Mouse (Mus musculus) stomach, embryonic 14.5 days (tissue): ENCODE data around the gene Drap1. TPM values are rescaled to one million over a fixed set of nuclear protein-coding genes. Genes with fewer than 3 reads are reported as not detected.

Experiments
- ATAC-seq: fragments of 200-750 bp; cut with Nextera tagmentation; 2 replicates; pipeline ENCODE4 v1.8.0; 2017; ENCODE audit warnings: low read depth, moderate TSS enrichment; ENCODE audit not compliant: insufficient number of reproducible peaks, insufficient read depth, low FRiP score
- H3K27ac ChIP-seq: fragments of 300-500 bp; sonication (generic); 2 replicates; pipeline ENCODE4 v1.5.1; 2014; ENCODE audit warnings: mild to moderate bottlenecking, low read length, moderate library complexity, mixed read lengths
- H3K27me3 ChIP-seq: fragments of 300-500 bp; sonication (generic); 2 replicates; pipeline ENCODE4 v1.6.1; 2014; ENCODE audit warnings: low read length, control low read depth, mixed read lengths; ENCODE audit not compliant: control insufficient read depth, insufficient read depth
- H3K36me3 ChIP-seq: fragments of 300-500 bp; sonication (generic); 2 replicates; pipeline ENCODE4 v1.6.1; 2014; ENCODE audit warnings: mild to moderate bottlenecking, control low read depth, low read length, moderate library complexity, mixed read lengths; ENCODE audit not compliant: control insufficient read depth, insufficient read depth
- H3K4me1 ChIP-seq: fragments of 300-500 bp; sonication (generic); 2 replicates; pipeline ENCODE4 v1.6.1; 2014; ENCODE audit warnings: low read length, control low read depth, mixed read lengths; ENCODE audit not compliant: control insufficient read depth, insufficient read depth
- H3K4me2 ChIP-seq: fragments of 300-500 bp; sonication (generic); replicated peaks from 2 replicates; pipeline ENCODE4 v1.6.1; 2014; ENCODE audit warnings: low read depth, low read length, control low read depth
- H3K4me3 ChIP-seq: fragments of 300-500 bp; sonication (generic); 2 replicates; pipeline ENCODE4 v1.5.1; 2014; ENCODE audit warnings: low read depth, low read length, control low read depth
- H3K9ac ChIP-seq: fragments of 300-500 bp; sonication (generic); replicated peaks from 2 replicates; pipeline ENCODE4 v1.6.1; 2014; ENCODE audit warnings: low read depth, mild to moderate bottlenecking, control low read depth, low read length, moderate library complexity, mixed read lengths
- H3K9me3 ChIP-seq: fragments of 300-500 bp; sonication (generic); 2 replicates; pipeline ENCODE4 v1.6.1; 2016; ENCODE audit warnings: low read depth, low read length, control low read depth; ENCODE audit not compliant: control insufficient read depth
- WGBS: fragments of 180-500 bp; shearing (Covaris S2); extraction: QIAGEN DNeasy Blood & Tissue Kit; methylation state at CpG from one replicate; pipeline ENCODE4 v1.1.7; 2014; 5-methylcytosine and 5-hydroxymethylcytosine counted together
- polyA plus RNA-seq: library from polyadenylated mRNA; unstranded; fragments of >200 nt; fragmentation: Nextera tagmentation; extraction: Ambion mirVana; gene quantifications from 2 replicates; pipeline ENCODE4 v1.2.1, GENCODE M21; 2014

Gene Drap1
- polyA plus RNA-seq, 1 experiment from 2014 or later = 198 TPM

DNA sequence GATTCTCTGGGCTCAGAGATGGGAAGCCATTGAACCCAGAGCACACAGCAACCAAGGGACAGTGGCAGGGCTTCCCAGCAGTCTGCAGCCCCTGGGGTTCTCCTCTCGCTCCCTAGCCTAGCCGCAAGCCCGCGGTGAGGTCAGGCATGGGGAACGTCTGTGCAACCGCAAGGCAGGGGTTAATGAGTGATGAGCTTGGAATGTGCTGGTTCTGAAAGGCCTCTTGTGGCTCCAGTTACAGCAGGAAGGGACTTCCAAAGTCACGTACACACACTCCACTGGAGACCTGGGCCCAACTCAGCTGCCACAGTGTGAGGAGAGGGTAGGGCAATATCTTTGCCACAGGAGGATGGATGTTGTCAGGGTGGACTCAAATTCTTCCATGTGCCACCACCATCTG lies 20.2 kb upstream of the Drap1 start:
- no peak overlapping the region for H3K4me2 ChIP-seq
- H3K4me1 ChIP-seq = peaks cover 16% of the 10 kb centered on the region
- H3K36me3 ChIP-seq = no peaks in the 10 kb centered on the region
- ATAC-seq = no peak
- WGBS = 19% methylated on average over 7 of the region's 7 CpGs
- H3K9ac ChIP-seq = no peak overlapping the region
- H3K27me3 ChIP-seq = peaks cover 14% of the 10 kb centered on the region
- H3K9me3 ChIP-seq = 0 out of 2 replicates have a peak, but pooled peaks cover 5% of the 10 kb centered on the region
- H3K4me3 ChIP-seq = no peak overlapping the region
- H3K27ac ChIP-seq = no peak overlapping the region

DNA sequence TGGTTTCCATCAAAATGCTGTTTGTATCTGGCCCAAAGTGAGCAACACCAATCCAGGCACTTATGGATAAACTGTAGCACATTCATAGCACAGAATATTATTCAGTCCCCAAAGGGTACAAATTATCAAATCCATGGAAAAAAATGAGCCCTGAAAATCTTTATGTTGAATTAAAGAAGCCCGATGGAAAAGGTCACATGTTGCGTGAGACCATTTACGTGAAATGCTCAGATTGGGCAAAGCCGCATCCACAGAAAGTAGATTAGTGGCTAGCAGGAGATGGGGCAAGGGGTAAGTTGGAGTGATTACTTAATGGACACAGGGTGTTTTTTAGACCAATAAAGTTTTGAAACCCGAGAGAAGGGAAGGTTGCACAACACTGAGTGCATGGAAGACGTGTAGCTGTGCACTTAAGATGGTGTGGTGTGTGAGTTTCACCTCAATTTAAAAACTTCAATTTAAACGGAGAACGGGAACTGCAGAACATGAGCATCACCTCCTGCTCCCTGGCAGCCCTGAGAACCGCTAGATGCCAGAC lies 19.7 kb upstream of the Drap1 start:
- Histone ChIP-seq H3K27me3 (peaks cover 14% of the 10 kb centered on the region), H3K4me2 (no peak overlapping the region), H3K9ac (no peak overlapping the region), H3K9me3 (0 out of 2 replicates have a peak, but pooled peaks cover 5% of the 10 kb centered on the region), H3K4me3 (no peak overlapping the region), H3K4me1 (peaks cover 16% of the 10 kb centered on the region), H3K27ac (no peak overlapping the region), H3K36me3 (no peaks in the 10 kb centered on the region)
- no peak for ATAC-seq
- WGBS = 58% methylated on average over 9 of the region's 9 CpGs

DNA sequence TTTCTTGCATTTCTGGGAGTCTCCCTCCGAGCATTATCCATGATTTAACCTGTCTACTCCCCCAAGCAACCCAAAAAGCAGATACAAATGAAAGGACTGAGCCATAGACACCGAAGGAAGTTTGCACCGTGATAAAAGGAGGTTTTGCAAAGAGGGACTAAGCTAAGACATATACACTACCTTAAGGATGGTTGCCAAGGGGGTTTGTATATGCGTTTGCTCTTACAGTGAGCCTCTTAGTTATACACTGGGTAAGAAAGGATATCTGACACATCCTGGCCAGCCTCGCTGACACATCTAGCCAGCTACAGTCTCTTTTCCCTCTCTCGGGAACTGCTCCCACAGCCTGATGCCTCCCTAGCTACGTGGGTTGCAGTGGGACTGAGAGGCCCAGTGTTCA lies 9.2 kb upstream of the Drap1 start:
- Histone ChIP-seq H3K9me3 (no peaks in the 10 kb centered on the region), H3K4me3 (no peak overlapping the region), H3K4me2 (peak overlapping the region; percentile 70), H3K27me3 (no peaks in the 10 kb centered on the region), H3K36me3 (no peaks in the 10 kb centered on the region), H3K9ac (no peak overlapping the region), H3K4me1 (peaks cover 13% of the 10 kb centered on the region), H3K27ac (peak overlapping the region; percentile 56; the same call in 1 of the 2 replicates)
- WGBS = 57% methylated on average over 7 of the region's 7 CpGs
- no peak for ATAC-seq

DNA sequence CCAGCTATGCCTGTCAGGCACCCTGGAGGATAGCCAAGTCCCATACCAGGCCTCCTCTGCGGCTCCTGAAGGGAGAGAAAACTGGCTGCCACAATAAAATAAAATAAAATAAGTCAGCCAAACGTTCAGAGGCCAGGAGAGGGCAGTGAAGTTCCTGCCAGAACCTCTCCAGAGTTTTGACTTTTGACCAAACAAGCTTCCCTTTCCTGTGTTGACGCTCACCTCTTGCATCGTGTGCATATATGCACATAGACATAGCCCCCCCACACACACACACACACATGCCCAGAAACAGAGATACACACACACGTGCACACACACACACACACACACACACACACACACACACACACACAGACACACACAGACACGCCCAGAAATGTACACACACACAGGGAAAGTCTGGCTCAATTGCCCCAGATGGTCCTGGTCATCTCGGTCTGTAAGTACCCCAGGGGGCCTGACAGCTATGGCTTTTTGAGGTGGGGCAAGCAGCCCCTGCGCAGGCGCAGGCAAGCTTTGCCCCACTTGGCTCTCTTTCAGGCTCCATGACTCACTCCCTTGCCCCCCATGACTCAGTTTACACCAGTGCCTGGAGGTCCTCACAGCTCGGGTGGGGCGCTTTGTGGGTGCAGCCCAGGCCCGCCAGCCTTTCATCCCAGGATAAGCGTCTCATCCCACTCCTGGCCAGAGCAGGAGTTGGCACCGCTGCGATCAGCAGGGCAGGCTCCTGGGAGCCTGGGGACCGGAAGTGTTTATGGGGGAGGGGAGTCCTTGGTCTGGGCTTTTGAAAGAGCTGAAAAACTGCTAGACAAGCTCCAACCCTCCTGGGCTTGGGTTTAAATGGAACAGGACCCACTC lies 8.4 kb upstream of the Drap1 start:
- Histone ChIP-seq H3K9ac (no peak overlapping the region), H3K4me1 (peaks cover 13% of the 10 kb centered on the region), H3K27ac (peak overlapping the region; percentile 56), H3K36me3 (no peaks in the 10 kb centered on the region), H3K4me2 (peak overlapping the region; percentile 70), H3K27me3 (no peaks in the 10 kb centered on the region), H3K9me3 (no peaks in the 10 kb centered on the region), H3K4me3 (peak overlapping the region; percentile 25)
- 5% methylated on average over 16 of the region's 16 CpGs for WGBS
- peak; percentile 72; the same call in 1 of the 2 replicates for ATAC-seq

DNA sequence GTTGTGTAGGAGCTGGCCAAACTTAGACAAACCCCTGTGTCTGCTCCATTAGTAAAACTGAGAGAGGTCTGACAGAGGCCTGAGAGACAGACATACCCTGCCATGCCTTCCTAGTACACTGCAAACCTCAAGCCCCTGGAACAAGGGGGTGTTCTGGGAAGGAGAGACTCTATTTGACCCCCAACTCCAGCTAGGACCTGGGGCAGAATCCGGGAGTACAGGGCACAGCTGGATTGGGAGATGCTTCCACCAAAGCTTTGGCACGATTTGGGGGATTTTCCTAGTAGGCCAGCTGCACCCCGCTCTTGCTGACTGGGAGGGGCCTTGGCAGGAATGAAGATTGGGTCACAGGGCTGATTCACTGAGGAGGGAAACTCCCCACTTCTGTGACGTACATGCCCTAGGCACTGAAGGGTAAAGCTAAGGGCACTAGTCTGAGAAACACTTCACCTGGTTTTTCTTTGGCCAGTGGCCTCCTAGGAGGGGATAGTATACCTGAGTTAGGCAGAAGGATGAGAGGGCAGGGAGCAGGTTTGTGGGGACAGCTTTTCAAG lies 7.2 kb upstream of the Drap1 start:
- no peak overlapping the region for H3K4me2 ChIP-seq
- ATAC-seq = no peak
- H3K4me1 ChIP-seq = peaks cover 13% of the 10 kb centered on the region
- no peaks in the 10 kb centered on the region for H3K9me3 ChIP-seq
- WGBS = 72% methylated on average over 4 of the region's 4 CpGs
- no peak overlapping the region for H3K27ac ChIP-seq
- H3K4me3 ChIP-seq = no peak overlapping the region
- H3K9ac ChIP-seq = no peak overlapping the region
- H3K36me3 ChIP-seq = peaks cover 3% of the 10 kb centered on the region
- H3K27me3 ChIP-seq = no peaks in the 10 kb centered on the region

DNA sequence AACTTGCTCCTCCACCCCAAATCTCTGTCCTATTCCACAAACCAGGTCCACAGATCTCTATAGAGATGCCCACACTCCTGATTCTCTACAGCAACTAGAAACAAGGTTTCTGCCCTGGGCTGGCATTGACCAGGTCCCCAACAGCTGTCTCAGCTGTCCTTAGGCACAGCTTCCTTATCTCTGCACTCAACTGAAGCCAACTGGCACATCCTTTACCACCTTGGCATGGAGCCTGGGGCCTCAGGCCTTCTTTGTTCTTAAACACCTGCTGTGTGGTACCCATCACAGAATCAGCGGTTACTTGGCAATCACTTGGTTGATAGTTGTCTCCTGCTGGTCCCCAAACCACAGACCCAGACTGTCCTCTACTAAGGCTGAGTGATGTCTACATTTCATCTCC lies 5.6 kb upstream of the Drap1 start:
- H3K9me3 ChIP-seq = no peaks in the 10 kb centered on the region
- H3K4me2 ChIP-seq = no peak overlapping the region
- peaks cover 25% of the 10 kb centered on the region for H3K4me1 ChIP-seq
- WGBS = 81% methylated on average over 1 of the region's 1 CpGs
- no peak overlapping the region for H3K9ac ChIP-seq
- no peak overlapping the region for H3K27ac ChIP-seq
- H3K4me3 ChIP-seq = no peak overlapping the region
- no peaks in the 10 kb centered on the region for H3K27me3 ChIP-seq
- ATAC-seq = no peak
- H3K36me3 ChIP-seq = peaks cover 14% of the 10 kb centered on the region

DNA sequence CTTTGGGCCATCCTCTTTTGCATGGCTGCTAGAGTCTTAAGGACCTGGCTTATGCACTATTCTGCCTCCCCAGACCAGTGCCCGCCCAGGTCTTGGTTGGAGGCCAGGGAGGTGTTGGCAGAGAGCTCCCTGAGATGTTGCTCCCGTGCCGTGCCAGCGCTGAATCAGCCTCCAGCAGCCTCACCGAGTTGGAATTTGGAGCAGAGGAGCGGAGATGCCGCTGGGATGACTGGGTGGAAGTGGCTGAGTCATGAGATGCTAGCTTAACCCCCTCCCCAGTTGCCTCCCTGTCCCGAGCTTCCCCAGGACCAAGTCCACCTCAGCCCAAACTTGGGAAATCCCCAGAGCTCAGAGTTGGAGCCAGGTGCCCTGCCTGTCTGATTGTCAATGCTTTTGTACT lies 5.0 kb upstream of the Drap1 start:
- Histone ChIP-seq H3K4me1 (peaks cover 25% of the 10 kb centered on the region), H3K27ac (no peak overlapping the region), H3K27me3 (no peaks in the 10 kb centered on the region), H3K9ac (no peak overlapping the region), H3K4me3 (no peak overlapping the region), H3K9me3 (no peaks in the 10 kb centered on the region), H3K4me2 (no peak overlapping the region), H3K36me3 (peaks cover 14% of the 10 kb centered on the region)
- no peak for ATAC-seq
- WGBS = 75% methylated on average over 8 of the region's 8 CpGs

DNA sequence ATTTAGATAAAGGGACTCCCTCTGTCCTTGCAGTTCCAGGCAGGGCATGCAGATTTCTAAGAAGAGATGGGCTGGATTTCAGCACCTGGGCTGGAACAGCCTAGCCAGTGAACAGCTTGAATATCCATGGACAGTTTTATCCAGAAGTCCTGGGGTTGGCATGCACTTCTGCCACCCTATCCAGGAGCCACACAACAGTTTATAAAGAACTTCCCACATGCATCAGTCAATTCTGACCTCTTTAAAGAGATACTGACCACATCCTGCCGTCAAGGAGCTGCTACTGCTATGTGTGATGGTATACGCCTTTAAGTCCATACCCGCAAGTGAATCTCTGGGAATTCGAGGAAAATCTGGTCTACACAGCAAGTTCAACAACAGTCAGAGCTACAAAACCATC lies 4.4 kb upstream of the Drap1 start:
- H3K27ac ChIP-seq = no peak overlapping the region
- H3K4me3 ChIP-seq = no peak overlapping the region
- no peak for ATAC-seq
- WGBS = 76% methylated on average over 4 of the region's 4 CpGs
- no peak overlapping the region for H3K4me2 ChIP-seq
- no peaks in the 10 kb centered on the region for H3K27me3 ChIP-seq
- no peak overlapping the region for H3K9ac ChIP-seq
- H3K4me1 ChIP-seq = peaks cover 22% of the 10 kb centered on the region
- H3K36me3 ChIP-seq = peaks cover 14% of the 10 kb centered on the region
- no peaks in the 10 kb centered on the region for H3K9me3 ChIP-seq
